Mouse (Mus musculus): Measurements from ENCODE around the gene Trappc6b. TPM values are rescaled to one million over a fixed set of nuclear protein-coding genes. Genes with fewer than 3 reads are reported as not detected.
A peak's percentile ranks its signal among the peaks of the same experiment; 100 is the strongest.

Trappc6b gene
- total RNA-seq, 2 experiments from 2014 or later = 87.2 to 90.5 TPM

DNA sequence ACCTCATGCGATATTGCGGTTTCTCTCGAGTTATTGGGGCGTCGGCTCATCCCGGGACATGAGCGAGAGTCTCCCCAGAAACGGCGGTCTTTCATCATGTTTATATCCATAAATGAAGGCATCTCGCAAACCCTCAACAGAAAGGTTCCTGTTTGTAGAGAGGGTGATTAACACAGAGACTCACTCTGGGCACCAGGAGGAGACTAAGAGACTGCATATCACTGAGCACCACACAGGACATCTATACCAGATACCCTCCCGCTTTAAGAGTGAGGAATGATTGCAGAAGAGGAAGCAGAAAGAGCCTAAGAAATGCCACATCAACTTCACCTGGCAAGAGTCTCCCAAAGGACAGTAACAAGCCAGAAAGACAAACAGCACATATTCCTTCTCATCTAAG lies 5.0 kb downstream of the Trappc6b start:
- DNase-seq (ENCODE audit: low spot score in 2 of 2) = no peak

GRCm38 (mm10) chr12:59055196-59055850 lies 5.9 kb downstream of the Trappc6b start:
- no peak for DNase-seq (ENCODE audit: low spot score in 2 of 2)

GRCm38 (mm10) chr12:59053976-59054375 lies 7.3 kb downstream of the Trappc6b start:
- no peak for DNase-seq (ENCODE audit: low spot score in 2 of 2)

- no peak for DNase-seq (ENCODE audit: low spot score in 2 of 2)
Observed at GRCm38 (mm10) chr12:59053166-59053565, 8.1 kb downstream of the Trappc6b start.

DNA sequence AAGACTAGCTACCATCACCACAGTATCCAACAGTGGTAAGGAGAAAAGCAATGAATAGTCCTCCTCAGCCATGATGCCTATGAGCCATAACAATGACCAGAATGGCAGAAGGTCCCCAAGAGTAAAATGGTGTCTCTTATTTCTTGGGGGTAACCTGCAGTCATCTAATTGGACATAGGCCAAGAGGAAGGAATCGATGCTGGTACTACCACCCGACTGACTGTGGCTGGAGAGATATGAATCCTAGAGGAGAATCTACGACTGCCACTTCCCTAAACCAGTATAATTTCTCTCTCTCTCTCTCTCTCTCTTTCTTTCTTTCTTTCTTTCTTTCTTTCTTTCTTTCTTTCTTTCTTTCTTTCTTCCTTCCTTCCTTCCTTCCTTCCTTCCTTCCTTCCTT lies 8.8 kb downstream of the Trappc6b start:
- no peak for DNase-seq (ENCODE audit: low spot score in 2 of 2)

GRCm38 (mm10) chr12:59040851-59041250 lies 20.4 kb downstream of the Trappc6b start:
- no peak for DNase-seq (ENCODE audit: low spot score in 2 of 2)

DNA sequence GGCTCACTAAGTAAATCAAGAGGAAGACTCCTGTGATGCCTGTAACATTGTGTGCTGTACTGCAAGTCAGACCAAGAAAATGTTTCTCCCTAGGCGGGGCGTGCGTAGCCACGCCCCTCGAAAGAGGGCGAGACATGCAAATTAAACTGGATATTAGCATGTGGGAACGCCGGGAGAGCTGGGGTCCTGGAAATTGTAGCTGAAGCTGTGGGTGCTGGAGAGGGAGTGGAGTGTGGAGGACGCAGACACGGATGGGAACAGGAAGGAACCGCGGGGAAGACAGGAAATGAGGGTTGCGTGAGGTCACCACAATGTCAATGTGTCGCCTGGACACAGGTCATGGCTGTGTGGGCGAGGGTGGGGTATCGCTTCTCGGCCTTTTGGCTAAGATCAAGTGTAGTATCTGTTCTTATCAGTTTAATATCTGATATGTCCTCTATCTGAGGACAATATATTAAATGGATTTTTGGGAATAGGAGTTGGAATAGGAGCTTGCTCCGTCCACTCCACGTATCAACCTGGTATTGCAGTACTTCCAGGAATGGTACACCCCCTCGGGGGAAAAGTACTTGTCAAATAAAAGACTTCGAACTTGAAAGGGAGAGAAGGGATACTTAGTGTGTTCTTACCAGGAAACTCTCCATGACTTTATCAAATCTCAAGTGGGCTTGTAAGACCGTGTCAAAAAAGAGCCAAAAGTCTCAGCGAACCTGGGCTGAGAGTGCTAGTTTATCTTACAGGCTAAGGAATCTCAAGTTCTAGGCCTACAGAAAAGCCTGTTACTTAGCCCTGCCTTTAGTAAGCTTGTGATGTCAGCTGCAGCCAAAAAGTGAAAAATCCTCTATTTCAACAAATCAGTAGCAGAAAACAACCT lies 21.1 kb downstream of the Trappc6b start:
- DNase-seq (ENCODE audit: low spot score in 2 of 2) = no peak

DNA sequence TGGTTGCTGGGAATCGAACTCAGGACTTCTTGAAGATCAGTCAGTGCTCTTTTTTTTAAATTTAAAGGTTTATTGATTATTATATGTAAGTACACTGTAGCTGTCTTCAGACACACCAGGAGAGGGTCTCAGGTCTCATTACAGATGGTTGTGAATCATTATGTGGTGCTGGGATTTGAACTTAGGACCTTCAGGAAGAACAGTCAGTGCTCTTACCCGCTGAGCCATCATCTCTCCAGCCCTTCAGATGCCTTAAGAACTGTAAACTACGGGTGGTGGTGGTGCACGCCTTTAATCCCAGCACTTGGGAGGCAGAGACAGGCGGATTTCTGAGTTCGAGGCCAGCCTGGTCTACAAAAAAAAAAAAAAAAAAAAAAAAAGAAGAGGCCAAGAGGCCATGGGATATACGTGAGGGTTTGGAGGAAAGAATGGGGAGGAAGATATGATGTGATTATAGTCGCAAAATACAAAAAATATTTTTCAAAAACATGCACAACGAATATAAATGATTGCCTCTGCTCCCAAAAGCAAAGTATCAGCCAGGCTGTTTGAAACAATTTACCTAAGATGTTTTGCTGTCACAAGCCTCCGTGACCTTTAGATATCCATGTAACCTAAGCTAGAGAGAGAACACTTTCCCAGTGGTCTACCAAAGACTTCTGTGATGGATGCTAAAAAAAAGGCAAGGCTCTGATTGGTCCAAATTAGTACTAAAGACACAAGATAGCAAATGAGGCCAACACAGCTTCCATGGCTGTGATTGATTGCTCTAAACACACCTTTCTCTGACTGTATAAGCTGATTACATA lies 21.9 kb downstream of the Trappc6b start:
- no peak for DNase-seq (ENCODE audit: low spot score in 2 of 2)

DNA sequence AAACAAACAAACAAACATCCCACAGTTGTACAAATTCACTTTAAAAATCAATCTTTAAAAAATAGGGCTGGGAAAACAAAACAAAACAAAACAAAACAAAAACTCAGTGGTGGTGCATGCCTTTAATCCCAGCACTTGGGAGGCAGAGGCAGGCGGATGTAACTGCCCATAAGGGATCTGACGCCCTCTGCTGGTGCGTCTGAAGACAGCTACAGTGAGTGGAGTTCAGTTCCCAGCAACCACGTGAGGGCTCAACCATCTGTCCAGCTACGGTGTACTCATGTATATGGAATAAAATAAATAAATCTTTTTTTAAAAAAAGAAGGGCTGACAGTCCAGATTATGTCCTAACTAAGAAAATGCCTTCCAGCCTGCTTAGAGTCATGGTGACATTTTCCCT lies 29.2 kb downstream of the Trappc6b start:
- DNase-seq (ENCODE audit: low spot score in 2 of 2) = no peak

- no peak for DNase-seq (ENCODE audit: low spot score in 2 of 2)
Observed at GRCm38 (mm10) chr12:59021306-59021705, 40.0 kb downstream of the Trappc6b start.

DNA sequence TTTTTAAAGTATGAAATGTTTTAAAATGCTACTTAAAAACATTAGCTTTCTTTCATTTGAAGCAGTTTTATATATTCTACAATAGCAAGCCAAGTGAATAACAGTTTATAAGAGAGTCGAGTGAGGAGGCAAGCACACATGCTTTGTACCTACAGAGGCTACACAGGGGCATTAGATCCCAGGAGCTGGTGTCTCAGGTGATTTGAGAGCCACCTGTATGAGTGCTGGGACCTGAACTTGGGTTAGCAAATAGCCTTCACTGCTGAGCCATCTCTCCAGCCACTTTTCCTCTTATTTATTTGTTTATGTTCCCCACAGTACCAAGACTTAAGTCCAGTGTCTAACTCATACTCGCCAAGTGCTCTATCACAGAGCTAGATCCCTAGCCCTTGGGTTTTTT lies 41.4 kb downstream of the Trappc6b start:
- DNase-seq (ENCODE audit: low spot score in 2 of 2) = no peak

- DNase-seq (ENCODE audit: low spot score in 2 of 2) = no peak
Observed at GRCm38 (mm10) chr12:59017970-59018369, 43.3 kb downstream of the Trappc6b start.

GRCm38 (mm10) chr12:59013234-59013633 lies 48.0 kb downstream of the Trappc6b start, which contains the start of gene Gemin2:
Gemin2 (plus strand) TSS chr12:59013393.
- DNase-seq (ENCODE audit: low spot score in 2 of 2) = peak; percentile 85 to 89

- DNase-seq (ENCODE audit: low spot score in 2 of 2) = no peak
Observed at GRCm38 (mm10) chr12:59012710-59013091, 48.6 kb downstream of the Trappc6b start.

DNA sequence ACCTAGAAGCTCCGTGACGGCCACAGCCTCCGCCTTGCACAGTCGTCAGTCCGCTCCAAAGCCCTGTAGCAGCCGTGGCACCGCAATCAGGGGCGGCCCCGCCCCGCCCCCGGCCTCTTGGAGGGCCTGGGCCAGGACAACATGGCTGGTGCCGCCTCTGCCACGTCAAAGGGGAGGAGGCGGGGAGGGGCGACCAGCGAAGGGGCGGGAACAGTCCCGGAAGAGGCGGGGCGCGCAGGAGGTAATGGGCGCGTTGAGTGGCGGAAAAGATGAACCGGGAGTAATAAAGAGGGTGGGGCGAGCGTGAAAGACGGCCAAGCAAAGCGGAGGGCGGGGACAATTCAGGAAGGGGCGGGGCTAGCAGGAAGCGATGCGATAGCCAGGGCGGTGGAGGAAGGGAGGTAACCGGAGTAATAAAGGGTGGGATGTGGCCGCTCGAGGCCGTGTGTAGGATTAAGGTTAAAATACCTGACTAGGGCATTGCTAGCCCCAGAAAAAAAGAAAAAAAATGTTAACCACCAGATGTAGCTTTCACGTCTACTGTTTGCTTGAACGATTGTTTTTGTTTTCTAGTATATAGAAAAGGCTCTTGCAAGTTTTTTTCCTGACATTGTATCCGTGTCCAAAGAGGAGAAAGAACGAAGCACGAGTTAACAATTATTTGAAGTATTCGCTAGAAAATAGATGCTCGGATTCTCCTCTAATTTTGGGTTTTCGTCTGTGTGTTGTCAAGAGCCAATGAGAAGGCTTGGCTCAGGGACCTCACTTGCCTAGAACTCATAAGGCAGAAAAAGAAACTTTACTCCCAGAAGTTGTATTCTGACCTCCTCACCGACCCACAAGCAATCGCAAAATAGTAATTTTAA lies 49.2 kb downstream of the Trappc6b start, which contains the start of gene Sec23a:
TSS of gene Sec23a (minus strand) at position 174 of the 866 bp plus-strand sequence.
- peak; percentile 96 for DNase-seq (ENCODE audit: low spot score in 2 of 2)

DNA sequence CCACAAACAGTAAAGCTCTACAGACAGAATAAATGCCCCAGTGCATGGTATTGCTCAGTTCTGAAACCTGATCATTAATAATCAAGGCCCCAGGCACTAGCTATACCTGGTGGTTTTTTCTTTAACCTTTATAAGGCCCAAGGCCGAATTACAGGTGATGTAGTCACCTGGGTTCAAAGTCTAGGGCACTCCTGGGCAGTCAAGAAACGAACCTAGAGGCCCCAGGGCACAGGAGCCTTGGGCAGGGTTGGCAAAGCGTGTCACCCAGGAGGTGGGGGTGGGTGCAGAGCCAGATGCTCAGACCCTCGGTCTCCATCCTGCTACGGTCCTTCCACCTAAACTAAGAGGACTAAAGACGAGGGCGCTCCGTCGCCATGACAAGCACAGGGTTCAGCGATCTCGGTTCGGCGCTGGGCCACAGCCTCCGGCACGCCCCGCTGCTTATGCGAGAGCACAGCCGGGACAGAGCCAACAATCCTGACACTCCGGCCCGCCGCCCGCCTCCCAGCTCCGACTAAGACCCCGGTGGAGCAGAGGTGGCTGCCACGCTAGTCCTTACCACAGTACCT lies 49.9 kb downstream of the Trappc6b start:
- no peak for DNase-seq (ENCODE audit: low spot score in 2 of 2)

- DNase-seq (ENCODE audit: low spot score in 2 of 2) = no peak
Observed at GRCm38 (mm10) chr12:59010482-59010881, 50.8 kb downstream of the Trappc6b start.
